Mouse (Mus musculus) ES-Bruce4 (cell line): ENCODE results near the gene Gif.

Experiments used
- CTCF ChIP-seq: IDR thresholded peaks from one replicate; pipeline ENCODE4 v1.8.1; 2011; ENCODE audit warnings: low read depth, low read length
- EP300 ChIP-seq: IDR thresholded peaks from 2 replicates; pipeline ENCODE4 v1.6.1; 2011; ENCODE audit warnings: low read depth, low read length; ENCODE audit not compliant: insufficient read depth
- POLR2A ChIP-seq: IDR thresholded peaks from one replicate; pipeline ENCODE4 v1.8.1; 2011; ENCODE audit warnings: low read length; ENCODE audit not compliant: insufficient read depth

DNA sequence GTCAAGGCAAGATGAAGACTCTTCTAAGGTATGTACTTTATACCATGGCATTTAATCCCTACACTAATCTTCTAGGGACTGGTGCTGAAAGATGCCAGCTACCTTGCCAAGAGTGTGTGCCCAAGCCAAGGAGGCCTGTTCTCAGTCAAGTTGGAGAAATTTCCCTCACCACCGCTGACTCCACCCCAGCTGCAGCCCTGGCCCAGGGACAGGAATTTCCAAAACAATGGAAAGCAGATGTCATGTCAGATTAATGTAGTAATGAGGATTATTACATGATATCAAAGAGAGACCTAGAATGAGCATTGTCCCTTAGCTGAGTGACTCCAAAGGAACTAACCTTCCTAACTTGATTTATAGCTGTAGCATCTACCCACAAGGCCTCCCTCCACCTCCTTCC, 63.5 kb downstream of the Gif start:
- no peak for TF ChIP-seq CTCF
- TF ChIP-seq EP300, result no peak
- no peak for TF ChIP-seq POLR2A
